Mouse (Mus musculus) activated CD4-positive, CD25-positive, alpha-beta regulatory T cell, adult 4 months (primary cell): ENCODE results near the gene Ahrr. TPM values are rescaled to one million over a fixed set of nuclear protein-coding genes. Genes with fewer than 3 reads are reported as not detected.
A peak's percentile ranks its signal among the peaks of the same experiment; 100 is the strongest.

ENCODE experiments used
- ATAC-seq: one replicate; pipeline ENCODE4 v1.8.0; 2017
- polyA plus RNA-seq, 2 experiments: library from polyadenylated mRNA; unstranded; fragments of 100-300 nt; shearing (Covaris generic); gene quantifications; one replicate each; pipeline ENCODE4 v1.2.1; 2017

Ahrr gene
- polyA plus RNA-seq: under 1 TPM; 0.20 to 0.56 TPM

- no peak for ATAC-seq
Measured at GRCm38 (mm10) chr13:74292167-74292566, at the start of gene Ahrr. Ahrr (minus strand) TSS chr13:74292331.

- peak; percentile 98 for ATAC-seq
Measured at GRCm38 (mm10) chr13:74341036-74341435, 48.9 kb upstream of the Ahrr start.

GRCm38 (mm10) chr13:74329321-74329720 lies 37.2 kb upstream of the Ahrr start:
- ATAC-seq: no peak

GRCm38 (mm10) chr13:74317170-74317849 lies 25.2 kb upstream of the Ahrr start, which contains the start of gene Pdcd6:
Pdcd6 (minus strand) TSS chr13:74317580.
- peak; percentile 99 for ATAC-seq

- no peak for ATAC-seq
Measured at GRCm38 (mm10) chr13:74316789-74317169, 24.6 kb upstream of the Ahrr start.

- ATAC-seq: no peak
Measured at GRCm38 (mm10) chr13:74316386-74316785, 24.3 kb upstream of the Ahrr start.

- ATAC-seq: no peak
Measured at GRCm38 (mm10) chr13:74314616-74315015, 22.5 kb upstream of the Ahrr start.

- no peak for ATAC-seq
Measured at GRCm38 (mm10) chr13:74305780-74306179, 13.6 kb upstream of the Ahrr start.

- no peak for ATAC-seq
Measured at GRCm38 (mm10) chr13:74305380-74305779, 13.2 kb upstream of the Ahrr start.

- ATAC-seq: no peak
Measured at GRCm38 (mm10) chr13:74302050-74303037, 10.2 kb upstream of the Ahrr start.

GRCm38 (mm10) chr13:74301607-74301984 lies 9.5 kb upstream of the Ahrr start:
- no peak for ATAC-seq

- peak; percentile 84 for ATAC-seq
Measured at GRCm38 (mm10) chr13:74300925-74301606, 8.9 kb upstream of the Ahrr start.

- ATAC-seq: no peak
Measured at GRCm38 (mm10) chr13:74296376-74296775, 4.2 kb upstream of the Ahrr start.

- ATAC-seq: no peak
Measured at GRCm38 (mm10) chr13:74289646-74290045, 2.5 kb downstream of the Ahrr start.

- ATAC-seq: no peak
Measured at GRCm38 (mm10) chr13:74282299-74282698, 9.8 kb downstream of the Ahrr start.

- ATAC-seq: no peak
Measured at GRCm38 (mm10) chr13:74275726-74276125, 16.4 kb downstream of the Ahrr start.

- peak; percentile 73 for ATAC-seq
Measured at GRCm38 (mm10) chr13:74260231-74260992, 31.7 kb downstream of the Ahrr start.

GRCm38 (mm10) chr13:74259460-74260230 lies 32.5 kb downstream of the Ahrr start:
- ATAC-seq: peak; percentile 77

GRCm38 (mm10) chr13:74246494-74246893 lies 45.6 kb downstream of the Ahrr start:
- no peak for ATAC-seq

GRCm38 (mm10) chr13:74245899-74246231 lies 46.3 kb downstream of the Ahrr start:
- ATAC-seq: no peak

- no peak for ATAC-seq
Measured at GRCm38 (mm10) chr13:74245214-74245898, 46.8 kb downstream of the Ahrr start.
